Mouse (Mus musculus): ENCODE measurements around the gene Tshz2. TPM values are rescaled to one million over a fixed set of nuclear protein-coding genes. Genes with fewer than 3 reads are reported as not detected.

The Tshz2 gene
- polyA plus RNA-seq, 1 experiment = not detected

DNA sequence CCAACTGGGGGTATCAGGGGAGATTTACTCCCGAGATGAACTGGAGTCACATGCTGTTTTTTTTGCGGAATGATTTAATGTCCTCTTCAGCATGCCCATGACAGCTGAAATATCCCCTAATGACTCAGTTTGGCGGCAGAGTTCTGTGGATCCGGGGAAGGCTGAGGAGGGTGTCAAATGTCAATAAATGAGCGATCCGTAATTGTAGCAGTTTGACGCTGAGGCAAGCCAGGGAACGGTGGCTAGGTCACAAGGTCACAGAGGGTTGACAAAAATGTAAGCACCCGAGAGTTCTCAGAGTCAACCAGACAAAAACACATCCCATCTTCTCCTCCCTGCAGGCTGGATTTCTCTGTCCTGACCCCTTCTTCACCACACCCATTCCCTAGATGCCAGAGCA, 273.6 kb downstream of the Tshz2 start:
- TF ChIP-seq GATA1 (IDR thresholded peaks at IDR 0.05; ENCODE audit: low read length) = no peak

DNA sequence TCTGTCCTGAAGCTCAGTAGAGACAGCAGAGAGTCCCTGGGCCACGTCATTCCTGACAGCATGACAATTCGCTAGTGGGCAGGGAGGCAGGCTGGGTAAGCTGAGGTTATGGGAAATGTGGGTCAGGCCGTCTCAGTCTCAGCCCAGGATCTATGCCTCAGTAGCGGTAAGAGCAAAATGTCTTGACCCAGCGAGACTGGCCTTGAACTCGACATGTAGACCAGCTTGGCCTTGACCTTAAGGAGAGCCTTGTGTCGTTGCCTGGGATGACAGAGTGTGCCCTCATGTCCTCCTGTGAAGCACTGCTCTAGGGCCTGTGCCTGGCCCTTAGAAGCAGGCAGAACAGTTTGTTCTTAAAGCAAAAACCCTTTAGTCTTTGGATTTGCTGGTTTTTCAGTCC, 275.2 kb downstream of the Tshz2 start:
- no peak for TF ChIP-seq GATA1 (IDR thresholded peaks at IDR 0.05; ENCODE audit: low read length)

DNA sequence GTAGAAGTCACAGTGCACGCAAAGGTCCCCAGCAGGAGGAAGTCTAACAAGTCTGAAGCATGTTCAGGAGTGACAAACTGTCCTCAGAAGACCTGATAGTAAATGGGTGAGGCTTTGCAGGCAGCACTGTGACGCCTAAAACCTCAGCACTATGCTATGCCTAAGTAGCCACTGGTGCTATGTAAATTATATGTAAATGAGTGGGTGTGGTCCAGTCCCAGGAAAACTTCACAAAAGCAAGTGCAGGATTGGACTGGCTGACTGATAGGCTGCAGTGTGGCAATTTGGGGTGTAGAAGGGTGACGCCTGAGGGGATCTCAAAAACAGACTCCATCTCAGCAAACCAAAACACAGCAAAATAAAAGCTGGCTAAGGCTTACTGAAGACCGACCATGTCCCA, 277.8 kb downstream of the Tshz2 start:
- TF ChIP-seq GATA1 (IDR thresholded peaks at IDR 0.05; ENCODE audit: low read length) = no peak

DNA sequence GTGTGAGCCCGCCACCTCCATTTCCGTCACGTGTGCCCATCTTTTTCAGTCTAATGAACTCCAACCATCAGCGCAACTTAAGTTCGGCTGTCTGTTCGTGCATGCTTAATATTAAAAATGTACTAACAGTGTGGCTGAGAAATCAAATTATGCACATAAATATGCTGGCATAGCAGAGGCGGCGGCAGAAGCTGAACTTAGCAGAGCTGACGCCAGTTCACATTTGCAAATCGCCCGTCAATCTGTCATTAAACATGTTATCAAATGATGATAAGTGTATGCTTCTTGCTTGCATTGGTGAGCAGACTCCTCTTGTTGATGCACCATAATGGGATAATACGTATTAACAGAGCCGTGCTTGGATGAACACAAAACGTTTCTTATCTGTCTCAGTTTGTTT, 280.0 kb downstream of the Tshz2 start:
- TF ChIP-seq GATA1 (IDR thresholded peaks at IDR 0.05; ENCODE audit: low read length) = no peak

DNA sequence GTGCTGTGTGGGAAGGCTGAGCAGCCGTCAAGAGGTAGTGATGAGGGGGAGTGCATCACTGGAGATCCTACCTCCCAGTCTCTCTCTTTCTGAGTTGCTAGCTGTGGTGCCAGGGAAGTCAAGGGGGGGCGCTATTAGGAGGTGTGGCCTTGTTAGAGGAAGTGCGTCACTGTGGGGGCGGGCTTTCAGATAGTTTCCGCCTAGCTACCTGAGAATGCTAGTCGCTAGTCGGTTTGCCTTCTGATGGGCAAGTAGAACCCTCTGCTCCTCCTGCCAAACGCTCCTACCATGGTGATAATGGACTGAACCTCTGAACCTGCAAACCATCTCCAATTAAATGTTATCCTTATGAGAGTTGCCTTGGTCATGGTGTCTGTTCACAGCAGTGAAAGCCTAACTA, 282.1 kb downstream of the Tshz2 start:
- TF ChIP-seq GATA1 (IDR thresholded peaks at IDR 0.05; ENCODE audit: low read length) = no peak

DNA sequence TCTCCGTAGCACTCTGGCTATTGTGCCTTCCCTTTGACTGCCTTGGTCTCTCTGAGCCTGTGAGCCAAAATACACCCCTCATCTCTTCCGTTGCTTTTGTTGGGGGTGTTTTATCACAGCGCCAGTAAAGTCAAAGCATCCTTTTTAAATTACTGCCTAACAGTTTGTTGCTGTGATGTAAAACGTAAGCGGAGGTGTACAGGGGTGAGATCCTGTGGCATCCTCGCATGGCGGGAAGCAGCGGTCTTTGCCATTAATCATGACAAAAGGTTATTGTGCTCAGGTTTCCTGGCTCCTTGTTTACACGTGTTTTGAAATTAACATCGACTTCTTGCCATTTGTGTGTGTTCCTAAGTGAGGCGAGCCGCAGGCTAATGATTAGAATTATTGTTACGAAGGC, 282.5 kb downstream of the Tshz2 start:
- no peak for TF ChIP-seq GATA1 (IDR thresholded peaks at IDR 0.05; ENCODE audit: low read length)

DNA sequence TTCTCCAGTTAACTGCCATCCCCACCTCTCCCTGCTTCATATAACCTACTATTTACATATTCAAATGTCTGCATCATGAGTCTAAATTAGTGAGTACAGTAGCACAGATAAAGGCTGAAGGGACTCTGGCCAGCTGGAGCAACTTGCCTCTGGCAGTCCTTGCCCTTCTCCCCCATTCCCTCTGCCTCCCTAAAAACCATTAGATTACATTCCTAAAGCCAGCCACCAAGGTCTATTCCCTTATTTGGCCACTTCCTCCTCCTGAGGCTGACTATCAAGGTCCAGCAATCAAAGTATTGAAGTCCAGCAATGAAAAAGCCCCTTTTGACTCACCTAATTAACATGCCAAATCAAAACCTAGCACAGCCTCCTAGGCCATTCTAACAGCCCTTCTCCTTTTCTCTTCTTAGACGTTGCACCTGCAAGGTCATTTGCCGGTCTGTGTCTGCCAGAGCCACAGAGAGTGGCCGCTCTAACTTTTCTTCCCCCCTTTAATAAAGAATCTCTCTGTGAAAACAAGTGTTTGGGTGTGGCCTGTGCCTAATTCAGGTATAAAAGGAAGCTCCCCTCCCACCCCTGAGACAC, 286.4 kb downstream of the Tshz2 start:
- no peak for TF ChIP-seq GATA1 (IDR thresholded peaks at IDR 0.05; ENCODE audit: low read length)

DNA sequence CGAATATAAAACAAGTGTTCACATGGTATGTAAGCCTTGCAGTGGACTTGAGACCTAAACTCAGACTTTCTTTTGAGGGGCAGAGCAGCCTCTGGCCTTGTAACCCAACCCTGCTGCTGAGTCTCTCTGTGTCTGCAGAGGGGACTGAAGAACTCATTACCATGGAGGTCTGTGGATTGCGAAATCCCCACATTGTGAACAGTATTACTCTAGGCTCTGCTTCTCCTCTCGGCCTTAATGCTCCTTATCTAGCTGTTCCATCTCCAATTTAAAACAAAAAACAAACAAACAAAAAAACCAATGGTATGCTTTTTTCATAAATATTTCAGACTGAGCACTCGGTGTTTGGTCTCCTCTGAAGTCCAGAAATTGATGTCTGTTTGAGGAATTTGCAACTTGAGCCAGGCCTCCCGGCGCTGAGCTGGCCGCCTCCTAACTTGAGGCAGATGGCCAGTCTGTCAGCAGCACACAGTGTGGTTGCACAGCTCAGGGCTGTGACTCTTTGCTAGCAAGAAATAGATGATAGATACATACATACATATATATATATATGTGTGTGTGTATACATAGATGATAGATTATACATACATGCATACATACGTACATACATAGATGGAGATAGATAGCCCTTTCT, 291.5 kb downstream of the Tshz2 start:
- no peak for TF ChIP-seq GATA1 (IDR thresholded peaks at IDR 0.05; ENCODE audit: low read length)

DNA sequence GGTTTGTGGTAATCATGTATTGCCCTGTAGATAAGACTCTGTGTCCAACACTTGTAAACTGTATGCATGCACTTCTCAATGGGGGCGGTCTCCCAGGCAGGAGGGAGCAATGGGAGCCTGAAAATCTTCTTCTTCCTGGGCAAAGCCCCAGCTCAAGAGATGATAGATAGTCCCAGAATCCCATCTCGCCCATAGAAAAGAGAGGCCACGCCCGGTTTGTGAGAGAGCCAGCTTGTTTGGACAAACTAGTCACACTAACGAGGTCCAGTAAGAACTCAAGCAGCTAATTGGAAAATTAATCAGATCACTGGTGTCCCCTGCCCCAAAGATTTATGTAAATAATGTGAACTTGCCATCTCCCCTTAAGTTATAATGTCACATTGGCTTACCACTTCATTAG, 292.7 kb downstream of the Tshz2 start:
- TF ChIP-seq GATA1 (IDR thresholded peaks at IDR 0.05; ENCODE audit: low read length) = no peak

DNA sequence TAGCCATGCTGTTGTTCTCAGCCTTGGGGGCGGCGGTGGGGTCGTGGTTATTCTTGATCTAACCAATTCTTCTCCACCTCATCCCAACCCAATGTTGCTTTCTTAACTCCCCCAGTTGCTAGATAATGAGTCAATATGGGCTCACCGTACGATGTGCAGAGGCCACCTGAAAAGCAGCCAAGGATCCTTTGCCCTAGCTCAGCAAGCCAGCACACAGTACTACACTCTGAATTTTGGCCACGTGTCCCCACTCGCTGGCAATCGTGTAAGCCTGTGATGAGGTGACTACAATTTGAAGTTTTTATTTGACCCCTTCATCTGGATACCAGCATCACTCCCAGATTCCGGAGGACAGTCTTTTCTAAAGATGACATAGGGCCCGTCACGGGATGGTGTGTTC, 293.2 kb downstream of the Tshz2 start:
- TF ChIP-seq GATA1 (IDR thresholded peaks at IDR 0.05; ENCODE audit: low read length) = no peak

DNA sequence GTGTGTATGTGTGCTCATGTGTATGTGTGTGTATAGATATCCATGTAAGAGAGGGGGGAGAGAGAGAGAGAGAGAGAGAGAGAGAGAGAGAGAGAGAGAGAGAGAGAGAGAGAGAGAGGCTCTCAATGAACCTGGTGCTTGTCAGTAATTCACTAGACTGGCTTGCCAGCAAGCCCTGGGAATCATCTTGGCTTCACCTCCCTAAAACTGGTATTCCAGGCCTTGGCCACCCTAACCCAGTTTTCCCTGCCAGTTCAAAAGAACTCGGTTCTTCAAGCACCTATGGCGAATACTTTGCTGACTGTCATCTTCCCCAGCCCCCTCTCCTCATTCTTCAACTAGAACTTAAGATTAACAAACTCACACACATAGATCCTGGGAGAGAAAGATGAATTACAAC, 294.6 kb downstream of the Tshz2 start:
- no peak for TF ChIP-seq GATA1 (IDR thresholded peaks at IDR 0.05; ENCODE audit: low read length)

DNA sequence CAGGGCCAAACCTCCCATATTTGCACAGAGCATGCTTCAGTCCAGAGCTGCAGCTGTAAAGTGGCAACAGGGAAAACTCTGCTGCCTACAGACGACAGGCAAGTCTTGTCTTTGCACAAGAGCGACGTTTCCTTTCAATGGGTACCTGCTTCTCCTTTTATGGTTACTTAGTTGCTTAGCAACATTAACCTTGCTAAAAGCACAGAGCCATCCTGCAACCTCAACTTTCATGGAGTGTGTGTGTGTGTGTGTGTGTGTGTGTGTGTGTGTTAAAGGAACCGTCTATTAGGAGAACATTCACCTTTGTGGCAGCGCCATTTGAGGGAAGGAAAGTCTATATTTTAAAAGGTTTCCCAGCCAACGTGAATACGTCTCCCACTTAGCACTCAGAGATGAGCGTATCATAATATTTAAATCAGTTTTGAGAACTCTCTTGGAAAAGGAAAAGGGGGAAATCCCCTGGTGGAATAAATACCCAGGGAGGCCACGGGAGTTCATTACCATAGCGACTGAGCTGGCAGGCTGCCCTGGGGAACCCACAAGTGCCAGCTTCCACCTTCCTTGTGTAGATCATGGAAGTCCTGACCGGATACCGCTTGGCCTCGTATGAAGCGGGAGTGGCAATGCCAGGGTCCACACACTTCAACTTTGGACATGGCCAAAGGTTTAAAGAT, 295.8 kb downstream of the Tshz2 start:
- TF ChIP-seq GATA1 (IDR thresholded peaks at IDR 0.05; ENCODE audit: low read length) = no peak

DNA sequence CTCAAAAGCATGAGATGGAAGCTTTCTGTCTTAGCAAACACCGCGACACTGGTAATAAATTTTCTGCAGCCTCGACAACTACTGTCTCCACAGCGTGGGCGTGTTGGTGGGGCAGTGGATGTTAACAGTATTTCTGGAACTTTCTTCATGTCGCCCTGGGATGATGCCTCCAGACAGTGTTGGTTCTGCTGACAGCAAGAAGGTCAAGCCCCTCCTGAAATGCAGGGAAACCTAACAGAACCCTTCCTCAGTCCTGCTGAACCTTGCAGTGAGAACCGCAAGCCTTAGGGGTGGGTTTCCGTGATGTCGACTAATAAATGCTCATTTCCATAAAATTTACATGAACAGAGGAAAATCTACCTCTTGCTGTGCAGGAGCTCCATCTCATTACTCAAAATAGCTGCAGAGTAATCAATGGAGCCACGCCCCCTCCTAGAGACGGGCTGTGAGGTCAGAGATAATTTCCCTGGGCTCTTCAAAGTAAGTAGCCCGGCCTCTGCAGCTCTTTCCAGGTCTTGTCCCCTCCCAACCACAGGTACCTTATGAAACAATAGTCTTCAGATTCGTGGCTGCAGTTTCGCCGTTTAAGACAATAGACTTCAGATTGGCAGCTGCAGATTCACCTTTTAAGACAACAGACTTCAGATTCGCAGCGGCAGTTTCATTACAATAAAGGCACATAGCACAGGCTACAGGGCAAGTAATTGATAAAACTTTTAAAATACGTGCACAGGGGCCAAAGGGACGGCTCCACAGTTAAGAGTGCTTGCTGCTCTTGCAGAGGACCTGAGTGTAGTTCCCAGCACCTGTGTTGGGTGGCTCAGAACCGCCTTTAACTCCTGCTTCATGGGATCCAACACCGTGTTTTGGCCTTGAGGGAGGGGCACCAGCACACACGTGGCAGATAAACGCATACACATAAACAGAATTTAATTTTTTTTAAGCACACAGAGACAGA, 297.0 kb downstream of the Tshz2 start:
- no peak for TF ChIP-seq GATA1 (IDR thresholded peaks at IDR 0.05; ENCODE audit: low read length)

DNA sequence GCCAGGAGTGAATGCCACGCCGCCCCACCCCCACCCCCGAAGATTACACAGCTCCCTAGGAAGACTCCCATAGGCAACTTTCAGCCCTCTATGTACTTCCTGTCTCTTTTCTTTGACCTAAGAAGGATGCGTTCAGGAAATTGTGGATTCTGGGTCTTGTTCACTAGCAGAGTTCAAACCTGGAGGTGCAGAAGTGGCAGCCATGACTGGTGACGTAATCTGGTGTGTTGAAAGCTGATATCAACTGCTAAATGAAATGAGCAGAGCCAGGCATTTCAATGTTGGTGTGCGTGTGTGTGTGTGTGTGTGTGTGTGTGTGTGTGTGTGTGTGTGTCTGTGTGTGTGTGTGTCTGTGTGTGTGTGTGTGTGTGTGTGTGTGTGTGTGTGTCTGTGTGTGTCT, 302.8 kb downstream of the Tshz2 start:
- no peak for TF ChIP-seq GATA1 (IDR thresholded peaks at IDR 0.05; ENCODE audit: low read length)

DNA sequence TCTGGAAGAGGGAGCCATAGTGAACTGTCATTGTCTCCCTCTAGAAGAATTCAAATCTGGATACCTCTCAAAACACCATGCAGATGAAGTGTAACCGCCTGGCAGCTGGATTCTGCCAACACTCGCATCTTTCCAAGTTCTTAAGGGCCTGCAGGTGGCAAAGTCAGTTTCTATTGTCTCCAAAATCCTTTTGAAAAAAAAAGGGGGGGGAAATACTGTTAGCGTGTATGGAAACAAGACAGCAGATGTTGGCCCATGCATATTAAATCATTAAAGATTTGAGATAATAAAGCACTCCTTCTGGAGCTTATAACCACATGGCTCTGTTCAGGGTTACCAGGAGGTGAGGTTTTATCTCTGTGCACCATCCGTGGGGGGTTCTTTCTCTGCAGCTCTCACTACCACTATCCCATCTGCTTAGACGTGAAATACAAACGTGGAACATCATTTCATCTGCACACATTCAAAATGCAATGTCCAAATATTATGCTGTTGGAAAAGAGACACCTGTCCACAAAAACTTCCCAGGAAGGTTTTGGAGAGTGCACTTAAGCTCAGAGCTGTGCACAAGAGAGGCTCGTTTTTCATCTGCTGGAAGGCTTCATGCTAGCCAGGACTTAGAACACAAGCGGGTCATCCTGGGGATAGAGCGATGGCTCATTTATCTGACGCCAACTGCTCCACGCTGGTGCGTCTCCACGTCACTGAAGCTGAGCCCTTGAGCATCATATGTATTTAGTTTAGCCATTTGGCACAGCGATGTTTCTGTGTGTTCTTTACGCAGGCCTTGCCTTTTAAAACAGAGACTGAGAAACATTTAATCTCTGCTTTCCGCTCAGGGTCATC, 307.7 kb downstream of the Tshz2 start:
- TF ChIP-seq GATA1 (IDR thresholded peaks at IDR 0.05; ENCODE audit: low read length) = no peak
